Mouse (Mus musculus): Measurements from ENCODE around the gene Slc15a5.

Slc15a5 gene

DNA sequence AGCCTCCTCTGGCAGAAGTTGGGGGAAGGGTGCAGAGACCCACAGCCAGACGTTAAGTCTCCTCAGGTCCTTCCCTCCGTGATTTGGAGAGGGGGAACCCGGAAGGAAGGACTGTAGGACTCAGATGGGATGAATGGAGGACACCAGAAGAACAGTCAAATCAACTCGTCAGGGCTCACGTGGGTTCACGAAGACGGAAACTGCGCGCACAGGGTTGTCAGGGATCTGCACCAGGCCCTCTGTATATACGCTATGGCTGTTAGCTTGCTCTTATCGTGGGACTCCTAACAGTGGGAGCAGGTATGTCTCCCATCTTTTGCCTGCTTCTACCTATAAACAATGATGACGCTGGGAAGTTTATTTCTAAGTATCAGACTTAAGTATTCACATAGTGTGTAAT, 24.8 kb downstream of the Slc15a5 start:
- DNase-seq: no peak

DNA sequence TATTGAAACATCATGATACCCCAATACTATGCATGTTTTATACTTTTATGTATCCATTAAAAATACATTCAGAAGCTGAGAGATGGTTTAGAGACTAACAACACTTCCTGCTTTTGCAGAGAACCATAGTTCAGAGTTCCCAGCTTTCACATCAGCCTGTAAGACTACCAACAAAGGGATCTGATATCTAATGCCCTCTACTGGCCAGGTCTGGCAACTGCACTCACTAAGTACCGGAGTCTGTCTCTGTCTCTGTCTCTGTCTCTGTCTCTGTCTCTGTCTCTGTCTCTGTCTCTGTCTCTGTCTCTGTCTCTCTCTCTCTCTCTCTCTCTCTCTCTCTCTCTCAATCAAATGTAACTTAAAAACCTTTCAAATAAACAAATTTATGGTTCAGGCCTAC, 25.6 kb downstream of the Slc15a5 start:
- DNase-seq: no peak

DNA sequence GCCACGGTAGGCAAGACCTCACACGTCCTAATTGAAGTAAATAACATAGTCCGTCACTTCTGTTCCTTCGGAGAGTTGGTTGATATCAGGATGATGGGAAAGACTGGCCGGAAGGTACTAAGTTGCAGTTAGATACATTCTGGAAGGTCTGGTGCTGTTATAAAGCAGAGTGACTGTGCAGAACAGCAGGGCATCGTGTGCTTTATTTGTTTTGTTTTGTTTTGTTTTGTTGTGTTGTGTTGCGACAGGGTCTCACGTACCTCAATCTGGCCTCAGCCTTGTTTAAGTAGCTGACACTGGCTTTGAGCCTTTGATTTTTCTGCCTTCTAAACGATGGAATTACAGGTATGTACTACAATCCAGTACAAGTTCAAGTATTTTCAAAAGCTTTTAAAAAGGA, 26.0 kb downstream of the Slc15a5 start:
- DNase-seq: no peak

DNA sequence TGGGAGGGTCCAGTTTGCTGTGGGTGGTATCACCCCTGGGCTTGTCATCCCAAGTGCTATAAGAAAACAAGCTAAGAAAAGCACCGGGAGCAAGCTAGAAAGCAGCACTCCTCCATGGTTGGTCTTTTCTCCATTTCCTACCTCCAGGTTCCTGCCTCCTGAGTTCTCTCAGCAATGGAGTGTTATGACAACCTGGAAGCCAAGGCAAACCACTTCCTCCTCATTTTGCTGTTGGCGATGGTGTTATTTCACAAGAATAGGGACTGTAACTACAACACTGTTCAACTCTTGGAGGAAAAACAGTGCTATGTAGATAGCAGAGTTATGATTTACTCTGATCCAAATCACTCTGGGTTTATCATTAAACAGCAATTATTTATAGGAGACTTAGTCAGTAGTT, 34.4 kb downstream of the Slc15a5 start:
- DNase-seq: no peak

DNA sequence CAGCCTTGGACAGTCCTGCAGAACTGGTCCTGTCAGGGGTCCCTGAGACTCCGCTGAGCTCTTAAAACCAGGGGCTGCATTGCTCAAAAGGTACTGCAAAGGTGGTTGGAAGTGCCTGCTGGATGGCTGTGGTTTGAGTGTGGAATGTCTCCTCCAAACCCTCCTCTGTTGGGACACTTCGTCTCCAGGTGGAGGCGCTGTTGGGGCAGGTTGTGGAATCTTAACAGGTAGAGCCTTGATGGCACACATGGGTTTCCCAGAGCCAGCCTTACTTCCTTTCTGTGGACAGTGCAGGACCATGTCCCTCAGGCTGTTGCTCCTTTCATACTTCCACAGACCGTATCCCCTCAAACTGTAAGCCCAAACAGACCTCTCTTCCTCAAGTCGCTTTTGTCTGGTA, 36.8 kb downstream of the Slc15a5 start:
- no peak for DNase-seq

DNA sequence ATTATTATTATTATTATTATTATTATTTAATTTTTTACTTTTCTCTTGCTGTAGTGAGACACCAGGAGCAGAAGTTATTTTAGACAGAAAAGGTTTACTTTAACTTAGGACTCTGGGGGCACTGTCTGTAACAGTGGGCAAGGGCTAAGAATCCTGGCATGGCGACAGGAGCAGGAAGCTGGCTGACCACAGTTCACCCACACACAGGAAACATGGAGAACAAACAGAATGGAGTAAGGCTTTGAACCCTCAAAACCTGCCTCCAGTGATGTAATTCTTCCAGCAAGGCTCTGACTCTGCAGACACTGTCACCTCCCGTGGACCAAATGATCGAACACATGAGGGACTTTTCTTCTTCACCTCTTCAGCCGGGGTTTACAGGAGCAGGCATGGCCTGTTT, 37.9 kb downstream of the Slc15a5 start:
- no peak for DNase-seq

DNA sequence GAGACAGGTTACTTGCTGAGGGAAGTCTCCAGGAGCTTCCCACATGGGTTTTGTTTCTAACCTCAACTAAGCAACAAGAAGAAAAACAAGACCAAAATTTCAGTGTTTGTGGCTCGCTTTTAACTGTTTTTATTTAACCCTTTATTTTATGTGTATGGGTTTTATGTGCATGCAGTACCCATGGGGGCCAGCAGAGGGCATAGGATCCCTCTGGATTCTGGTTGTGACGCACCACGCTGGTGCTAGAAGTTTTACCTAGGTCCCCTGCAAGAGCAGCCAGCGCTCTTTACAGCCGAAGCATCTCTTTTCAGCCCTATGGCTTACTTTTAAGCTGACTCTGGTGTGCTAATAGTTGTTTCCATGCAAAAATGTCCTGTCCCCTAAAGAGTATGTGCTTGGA, 42.1 kb downstream of the Slc15a5 start:
- no peak for DNase-seq

DNA sequence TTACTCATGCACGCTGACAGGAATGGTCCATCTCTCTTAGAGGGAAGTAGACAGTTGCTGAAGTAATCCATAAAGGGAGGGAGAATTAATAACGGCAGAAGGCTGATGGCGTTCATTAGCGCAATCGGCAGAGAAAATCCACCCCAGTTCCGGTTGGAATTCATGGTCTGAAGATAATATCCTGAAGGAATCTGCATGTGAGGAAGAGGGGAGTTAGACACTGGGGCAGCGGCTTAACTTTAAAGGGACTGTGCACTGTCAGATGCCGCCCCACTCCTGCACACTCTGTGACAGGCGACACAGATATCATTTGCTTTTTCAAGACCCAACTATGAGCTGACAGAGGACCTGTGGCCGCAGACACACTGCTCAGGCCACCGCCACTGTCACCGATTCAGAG, 42.8 kb downstream of the Slc15a5 start:
- DNase-seq: no peak

DNA sequence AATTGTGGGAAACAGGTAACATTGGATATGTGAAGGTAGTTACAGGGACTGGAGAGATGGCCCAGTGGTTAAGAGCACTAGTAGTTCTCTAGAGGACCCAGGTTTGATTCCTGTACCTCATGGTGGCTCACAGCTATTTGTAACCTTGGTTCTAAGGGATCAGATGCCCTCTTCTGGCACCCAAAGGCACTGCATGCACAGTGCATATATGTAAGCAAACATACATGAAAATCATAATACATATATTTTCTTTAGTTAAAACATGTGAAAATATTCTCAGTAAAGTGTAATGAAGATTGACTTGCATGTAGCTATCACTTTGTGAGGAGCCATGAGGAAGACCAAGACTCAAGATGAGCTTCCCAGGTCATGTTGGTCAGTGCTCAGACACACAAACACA, 62.8 kb downstream of the Slc15a5 start:
- DNase-seq: no peak

DNA sequence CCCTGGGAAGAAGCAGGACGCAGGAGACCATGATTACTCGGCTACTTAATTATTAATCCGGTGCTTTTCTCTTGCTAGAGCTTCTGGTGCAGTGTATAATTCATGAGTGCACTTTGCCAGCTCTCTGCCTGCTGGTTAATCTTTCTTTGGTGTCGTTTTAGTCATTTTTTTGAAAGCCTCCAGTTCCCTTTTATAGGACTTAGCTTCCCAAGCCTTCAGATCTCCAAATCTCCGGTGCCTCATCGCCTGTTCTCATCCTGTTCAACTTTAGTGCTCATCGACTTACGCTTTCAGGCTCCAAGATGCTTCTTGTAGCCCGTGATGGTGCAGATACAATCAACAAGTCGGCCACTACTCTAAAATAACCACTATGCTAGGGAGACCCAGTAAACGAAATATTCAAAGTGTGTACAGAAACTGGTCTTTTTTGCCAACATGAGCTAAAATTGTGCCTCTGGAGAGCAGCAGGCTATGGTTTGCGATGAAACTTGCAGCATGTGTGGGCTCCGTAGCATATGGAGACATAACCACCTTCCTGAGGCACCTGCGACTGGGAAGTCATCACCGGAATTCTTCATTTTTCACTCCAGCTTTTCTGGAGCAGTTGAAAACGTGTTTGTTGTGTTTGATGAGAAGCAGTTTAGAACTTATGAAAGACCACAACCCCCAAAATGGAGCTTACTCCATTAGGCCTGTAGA, 64.6 kb downstream of the Slc15a5 start:
- DNase-seq: peak; percentile 35

DNA sequence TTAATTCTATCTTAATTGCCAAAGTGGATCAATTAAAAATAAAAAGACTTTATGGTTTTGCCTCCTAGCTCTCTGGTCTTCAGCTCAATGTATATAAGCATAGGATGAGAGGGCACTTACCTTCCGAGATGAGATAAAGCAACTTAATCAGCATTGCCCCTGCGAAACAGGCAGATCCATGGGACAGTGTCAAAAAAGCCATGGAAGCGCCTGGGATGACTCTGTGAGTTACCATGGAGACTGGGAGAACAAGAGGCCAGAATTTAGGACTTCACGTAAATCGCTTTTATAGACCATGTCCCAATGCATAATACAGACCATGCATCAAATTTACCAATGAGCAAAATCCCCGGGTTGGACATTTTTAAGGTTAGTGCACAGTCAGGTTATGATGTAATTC, 67.8 kb downstream of the Slc15a5 start:
- DNase-seq: no peak

DNA sequence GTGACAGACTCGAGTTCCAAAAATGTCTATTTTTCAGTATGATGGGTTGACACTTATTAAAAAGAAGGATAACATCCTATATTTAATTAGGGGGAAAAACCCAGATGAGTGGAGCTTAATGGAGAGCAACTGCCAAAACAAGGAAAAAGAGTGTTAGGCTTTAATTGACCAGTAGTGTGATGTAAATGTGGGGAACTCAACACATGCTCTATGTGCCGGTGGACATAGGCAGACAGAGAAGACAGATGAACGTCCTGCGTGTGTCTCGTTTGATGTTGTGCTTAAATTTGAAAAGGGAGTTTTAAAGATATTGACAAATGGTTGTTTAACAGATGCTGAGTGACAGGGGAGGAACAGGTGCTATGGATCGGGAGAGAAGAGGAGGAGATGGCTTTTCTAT, 72.0 kb downstream of the Slc15a5 start:
- DNase-seq: no peak

DNA sequence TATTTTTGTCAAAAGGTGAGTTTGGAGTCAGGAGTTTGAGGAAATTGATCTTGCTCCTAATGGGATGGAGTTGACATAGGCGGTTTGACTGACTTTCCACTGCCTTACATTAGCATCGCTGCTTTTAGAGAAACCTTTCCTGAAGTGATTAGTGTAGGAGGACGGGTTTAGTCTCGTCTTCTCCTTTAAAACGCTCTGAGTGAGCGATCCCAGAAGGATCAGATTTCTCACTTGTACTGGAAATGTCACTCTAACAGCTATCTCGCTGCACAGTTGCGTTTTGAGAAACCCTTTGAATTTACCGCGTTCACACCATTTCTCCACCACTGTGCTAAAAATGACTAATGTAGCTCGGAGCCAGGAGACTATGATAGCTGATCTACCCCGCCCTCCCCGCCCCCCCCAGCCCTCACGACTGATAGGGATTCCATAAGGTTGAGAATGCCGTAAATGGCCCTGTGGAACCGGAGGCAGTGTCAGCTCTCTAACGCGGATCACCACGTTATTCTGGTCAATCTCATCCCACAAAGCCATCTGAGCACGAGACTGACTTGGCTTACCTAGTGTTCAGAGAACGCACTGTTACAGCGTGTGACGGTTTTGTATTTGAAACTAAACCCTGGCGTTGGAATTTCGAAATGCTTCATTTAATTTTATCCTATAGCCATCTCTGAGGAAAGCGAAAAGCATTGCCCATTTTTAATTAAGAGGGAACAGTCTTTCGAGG, 73.0 kb downstream of the Slc15a5 start:
- no peak for DNase-seq

DNA sequence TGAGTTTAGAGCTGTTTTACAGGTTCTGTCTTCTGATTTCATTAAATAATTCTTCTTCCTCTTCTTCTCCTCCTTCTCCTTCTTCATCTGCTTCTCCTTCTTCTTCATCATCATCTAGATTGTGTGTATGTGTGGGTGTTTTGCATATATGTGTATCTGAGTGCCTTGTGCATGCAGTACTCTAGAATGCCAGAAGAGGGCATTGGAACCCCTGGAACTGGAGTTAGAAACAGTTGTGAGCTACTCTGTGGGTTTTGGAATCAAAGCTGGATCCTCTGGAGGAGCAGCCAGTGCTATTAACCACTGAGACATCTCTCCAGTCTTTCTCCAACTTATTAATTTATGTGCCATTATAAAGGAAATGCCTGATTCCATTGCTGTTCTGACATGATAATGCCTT, 89.9 kb downstream of the Slc15a5 start:
- no peak for DNase-seq

DNA sequence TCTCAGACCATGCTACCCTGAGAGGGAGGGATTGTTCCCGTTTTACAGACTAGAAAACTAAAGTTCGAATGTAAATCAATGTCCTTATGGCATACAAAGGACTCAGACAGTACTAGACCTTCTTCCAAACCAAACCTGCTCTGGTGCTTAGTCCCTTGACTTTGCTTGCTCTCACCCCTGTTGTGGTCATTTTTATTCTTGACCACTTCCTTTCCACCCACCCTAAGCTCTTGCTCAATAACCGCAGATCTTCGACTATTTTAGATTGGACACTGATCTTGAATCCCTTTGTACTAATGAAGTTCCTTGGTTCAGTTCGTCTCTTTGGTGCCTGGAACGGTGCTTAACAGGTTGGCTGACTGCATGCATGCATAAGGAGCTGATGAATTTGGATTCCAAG, 94.5 kb downstream of the Slc15a5 start:
- no peak for DNase-seq

DNA sequence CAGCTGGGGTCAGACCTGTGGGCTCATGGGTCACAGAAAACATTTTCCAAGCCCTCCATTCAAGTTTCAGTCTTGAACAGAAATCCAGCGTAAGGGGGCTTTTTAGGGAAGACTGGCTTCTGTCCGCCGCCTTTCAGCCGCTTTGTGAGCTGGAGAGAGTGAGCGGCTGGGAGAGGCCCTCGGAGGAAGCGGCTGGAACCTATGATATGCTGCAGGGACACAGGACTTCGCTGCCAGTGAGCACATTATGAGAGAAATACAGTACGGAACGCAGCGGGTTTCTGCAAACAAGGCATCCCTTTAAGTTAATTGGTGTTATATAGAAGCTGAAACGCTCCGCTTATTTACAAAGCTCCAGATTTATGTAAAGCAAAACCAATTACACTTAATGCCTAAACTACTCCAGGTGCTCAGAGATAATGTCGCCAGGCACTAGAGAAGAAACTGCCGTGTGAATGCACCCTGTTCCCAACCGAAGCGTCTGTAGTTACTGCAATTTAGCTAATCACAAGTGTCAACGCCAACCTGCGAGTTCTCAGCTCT, 97.5 kb downstream of the Slc15a5 start:
- DNase-seq: no peak

DNA sequence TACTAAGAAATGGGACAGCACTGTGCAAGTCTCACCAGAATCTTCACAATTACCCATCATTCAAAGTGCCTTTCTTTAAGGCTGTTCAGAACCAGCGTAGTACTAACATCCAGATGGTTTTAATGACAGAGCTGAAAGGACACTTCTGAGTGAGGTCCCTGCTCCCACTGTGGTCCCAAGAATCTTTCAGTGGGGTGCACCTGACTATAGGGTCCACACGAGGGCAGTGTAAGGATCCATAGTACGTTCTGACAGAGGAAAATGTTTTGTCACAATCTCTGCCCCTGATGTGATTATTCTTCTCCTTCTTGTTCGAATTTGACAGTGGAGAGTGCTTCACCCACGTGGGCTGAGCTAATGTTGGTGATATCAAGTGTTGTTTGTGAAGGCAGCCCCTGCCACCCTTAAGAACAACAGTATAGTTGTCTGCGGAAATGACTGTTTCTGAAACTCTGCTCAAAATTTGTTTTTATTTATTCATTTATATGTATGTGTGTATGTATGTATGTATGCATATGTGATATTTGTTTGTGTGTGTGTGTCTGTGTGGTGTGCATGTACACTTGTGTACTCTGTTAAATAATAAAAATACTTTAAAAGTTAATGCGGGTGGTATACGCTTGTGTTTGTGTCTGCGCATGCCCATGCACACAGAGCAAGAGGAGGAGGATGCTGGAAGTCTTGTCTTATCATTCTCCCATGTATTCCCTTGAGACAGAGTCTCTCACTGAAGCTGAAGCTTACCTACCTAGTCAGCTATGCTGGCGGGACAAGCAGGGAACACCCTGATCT, 98.6 kb downstream of the Slc15a5 start:
- DNase-seq: no peak

DNA sequence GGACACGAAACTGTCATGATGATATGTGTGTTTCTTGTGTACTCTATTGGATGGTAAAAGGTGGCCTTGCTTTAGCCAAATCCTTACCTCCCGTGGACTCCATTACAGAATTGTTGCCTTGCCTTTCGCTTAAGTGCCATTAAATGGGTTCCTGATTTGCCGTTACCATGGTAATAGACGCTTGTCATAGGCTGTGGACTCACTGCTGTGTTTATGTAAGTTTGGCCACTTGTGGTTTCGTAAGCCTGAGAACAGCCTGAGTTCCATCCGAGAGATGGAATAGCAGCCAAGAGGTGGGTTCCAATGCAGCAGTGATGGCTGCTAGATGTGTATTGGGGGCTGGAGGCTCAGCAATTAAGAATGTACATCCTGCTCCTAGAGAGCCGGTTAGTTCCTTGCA, 99.3 kb downstream of the Slc15a5 start:
- no peak for DNase-seq

DNA sequence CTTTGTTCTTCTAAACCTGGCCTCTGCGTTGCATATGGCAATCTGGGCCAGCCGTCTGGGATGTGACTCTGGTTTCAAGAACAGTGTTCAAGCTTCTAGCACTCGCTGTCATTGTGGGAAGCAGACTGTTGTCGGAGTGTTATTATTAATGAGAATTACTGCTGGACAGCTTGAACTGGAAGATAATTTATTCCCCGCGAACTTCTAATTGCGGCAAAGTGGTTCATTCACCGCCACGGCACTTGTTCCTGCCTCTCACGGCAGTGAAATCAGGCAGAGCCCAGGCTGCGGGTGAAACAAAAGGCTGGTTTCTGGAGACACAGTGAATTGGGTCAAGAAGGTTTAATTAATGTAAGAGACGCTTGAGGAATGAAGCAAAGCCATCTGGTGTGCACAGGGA, 99.9 kb downstream of the Slc15a5 start:
- DNase-seq: no peak

DNA sequence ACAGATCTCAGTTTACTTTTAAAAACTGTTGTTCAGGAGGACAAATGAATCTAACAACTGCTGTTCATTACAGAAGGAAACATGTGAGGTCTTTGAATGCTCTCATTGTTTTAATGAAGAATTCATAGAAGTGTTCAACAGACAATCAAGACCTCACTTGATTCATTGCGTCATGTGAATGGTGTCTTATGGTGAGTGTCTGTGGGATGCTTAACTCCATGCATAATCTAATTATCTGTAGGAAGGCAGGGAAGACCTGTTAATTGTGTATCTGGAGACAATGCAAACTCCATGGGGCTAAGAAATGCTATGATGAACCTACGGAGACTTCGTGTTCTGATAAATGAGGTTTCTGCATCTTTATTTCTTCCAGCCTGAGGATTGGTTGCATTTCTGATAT, 103.7 kb downstream of the Slc15a5 start:
- DNase-seq: no peak

DNA sequence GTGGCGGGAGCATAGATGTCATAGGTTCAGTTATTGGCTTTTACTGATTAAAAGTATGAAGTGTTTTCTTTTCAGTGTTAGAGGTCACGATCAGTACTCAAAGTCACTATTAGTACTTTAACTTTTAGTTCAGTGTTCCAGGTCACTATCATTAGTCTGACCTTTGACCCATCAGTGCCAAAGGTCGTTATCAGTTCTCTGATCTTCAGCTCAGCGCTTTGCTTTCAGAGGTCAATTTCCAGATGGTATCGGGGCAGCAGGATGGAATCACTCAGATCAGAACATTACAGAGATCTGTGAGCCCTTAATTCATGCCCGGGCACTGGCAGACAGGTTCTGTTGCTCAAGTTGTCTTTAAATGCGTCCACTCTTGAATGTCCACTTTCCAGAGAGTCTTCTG, 116.0 kb downstream of the Slc15a5 start:
- no peak for DNase-seq

DNA sequence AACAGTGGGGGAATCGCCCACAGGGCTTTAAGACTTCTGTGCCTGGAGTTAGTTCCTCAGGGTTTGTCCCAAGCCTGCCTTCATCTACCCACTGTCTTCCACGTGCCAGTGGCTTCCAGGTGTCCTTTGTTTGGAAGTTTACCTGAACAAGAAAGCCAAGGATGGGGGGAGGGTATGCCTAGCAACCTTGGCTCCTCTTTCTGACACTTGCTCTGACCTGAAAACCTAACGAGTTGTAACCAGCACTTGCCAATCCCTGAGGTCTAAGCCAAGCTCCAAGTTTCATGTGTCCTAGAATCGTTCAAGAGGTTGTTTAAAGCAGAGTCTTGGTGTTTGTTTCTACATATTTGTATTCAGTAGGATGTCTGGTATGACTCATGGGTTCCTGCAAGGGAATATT, 116.9 kb downstream of the Slc15a5 start:
- no peak for DNase-seq

DNA sequence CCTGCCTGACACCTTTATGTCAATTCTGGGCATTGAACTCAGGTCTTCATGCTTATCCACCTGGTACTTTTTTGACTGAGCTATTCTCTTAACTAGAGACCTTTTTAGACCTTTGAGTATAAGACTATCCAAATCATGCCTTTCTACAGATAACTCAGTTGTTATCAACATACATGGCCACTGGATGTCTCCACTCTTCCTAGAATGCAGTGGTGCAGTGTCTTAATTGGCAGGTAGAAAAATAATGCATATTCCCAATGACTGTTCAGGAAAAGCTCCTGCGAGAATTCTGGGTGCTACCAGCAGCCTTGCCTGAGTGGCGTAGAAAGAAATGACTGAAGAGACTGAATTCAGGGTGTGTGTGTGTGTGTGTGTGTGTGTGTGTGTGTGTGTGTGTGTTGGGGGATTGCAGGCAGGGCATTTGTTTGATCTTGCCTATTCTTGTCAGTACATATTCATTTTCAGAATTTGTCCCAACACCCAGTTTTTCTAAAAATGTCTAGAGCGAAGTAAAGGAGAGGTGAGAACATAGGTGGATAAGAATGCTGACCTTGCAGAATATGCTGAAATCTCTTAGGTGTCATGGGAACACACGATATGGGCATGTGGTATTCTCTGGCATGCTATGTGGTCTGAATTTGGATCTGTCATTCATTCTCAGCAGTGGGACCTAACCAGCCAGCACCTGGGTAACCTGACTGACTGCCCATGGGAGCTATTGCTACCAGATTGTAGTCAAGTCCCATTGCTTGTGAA, 119.5 kb downstream of the Slc15a5 start:
- no peak for DNase-seq

Data from right cerebral cortex, postnatal 25 days (tissue).